Mouse (Mus musculus) lung, adult 2 months (tissue): ENCODE results near the gene Txnip. TPM values are rescaled to one million over a fixed set of nuclear protein-coding genes. Genes with fewer than 3 reads are reported as not detected.

Source experiments
- DNase-seq: peaks from one replicate; pipeline ENCODE4 v3.0.0; 2022
- H3K4me1 ChIP-seq: fragments of 200-500 bp; 2 replicates; pipeline ENCODE4 v1.6.1; 2011; ENCODE audit warnings: low read length; ENCODE audit not compliant: control insufficient read depth, insufficient read depth
- H3K4me3 ChIP-seq: fragments of 200-500 bp; replicated peaks from 2 replicates; pipeline ENCODE3; 2011; ENCODE audit warnings: low read depth, mild to moderate bottlenecking, control low read depth, low read length; ENCODE audit errors: extremely low read depth
- CTCF ChIP-seq: fragments of 200-500 bp; IDR thresholded peaks from 2 replicates; pipeline ENCODE4 v1.5.1; 2011; ENCODE audit warnings: mild to moderate bottlenecking, low read length, control low read depth; ENCODE audit not compliant: insufficient read depth
- POLR2A ChIP-seq: fragments of 200-500 bp; IDR thresholded peaks from 2 replicates; pipeline ENCODE4 v1.6.1; 2011; ENCODE audit warnings: low read depth, mild to moderate bottlenecking, control low read depth, low read length, borderline replicate concordance; ENCODE audit errors: extremely low read depth
- WGBS: fragments of 180-500 bp; shearing (Covaris S2); methylation state at CpG from one replicate; pipeline ENCODE4 v1.1.7; 2018; 5-methylcytosine and 5-hydroxymethylcytosine counted together
- polyA plus RNA-seq: library from polyadenylated mRNA; depleted of rRNA; stranded (reverse); fragments of >200 nt; gene quantifications from 2 replicates; pipeline ENCODE4 v1.2.3, GENCODE M21; 2012

Txnip gene
- polyA plus RNA-seq, 1 experiment: 806 TPM

DNA sequence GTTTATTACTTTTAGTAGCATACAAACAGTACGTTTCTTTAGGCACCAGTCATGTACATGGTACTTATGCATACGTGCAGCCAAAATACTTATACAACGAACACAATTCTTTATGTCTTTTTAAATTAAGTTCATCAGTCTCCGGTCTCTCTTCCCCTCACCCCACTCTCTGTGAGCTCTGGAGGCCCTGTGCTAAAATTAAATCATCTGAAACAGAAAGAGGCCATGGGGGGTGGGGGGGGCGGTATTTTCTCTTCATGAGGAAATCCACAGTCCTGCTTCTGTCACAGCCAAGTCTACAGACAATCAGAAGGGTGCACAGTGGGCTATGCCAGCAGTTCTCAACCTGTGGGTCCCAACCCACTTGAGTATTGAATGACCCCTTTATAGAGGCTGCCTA is 8.4 kb upstream of the Txnip start:
- Histone ChIP-seq H3K4me1 (peaks cover 15% of the 10 kb centered on the region), H3K4me3 (no peak overlapping the region)
- 81% methylated on average over 5 of the region's 5 CpGs for WGBS
- no peak for DNase-seq
- TF ChIP-seq CTCF: no peak
- TF ChIP-seq POLR2A: no peak

DNA sequence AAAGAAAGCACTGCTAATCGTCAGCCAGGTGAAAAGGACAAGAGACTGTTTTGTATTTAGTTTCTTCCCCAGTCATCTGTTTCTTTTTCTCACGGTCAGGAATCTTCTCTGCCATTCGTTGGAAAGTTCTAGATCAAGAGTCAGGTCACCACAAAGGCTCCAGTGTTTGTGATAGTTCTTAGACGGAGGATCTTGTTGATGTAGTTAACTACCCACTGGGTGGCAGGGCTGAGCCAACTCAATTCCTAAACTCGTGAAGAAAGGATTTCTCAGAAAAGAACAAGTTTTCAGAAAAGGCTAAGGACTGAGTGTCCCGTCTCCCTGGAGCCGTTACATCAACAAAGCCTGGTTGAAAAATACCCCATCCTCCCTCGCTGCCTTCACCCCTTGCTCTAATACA is 6.6 kb upstream of the Txnip start:
- Histone ChIP-seq H3K4me1 (peaks cover 20% of the 10 kb centered on the region), H3K4me3 (no peak overlapping the region)
- peak; percentile 62 for DNase-seq
- WGBS: 3% methylated on average over 8 of the region's 8 CpGs
- TF ChIP-seq POLR2A (no peak), CTCF (peak; percentile 45)

DNA sequence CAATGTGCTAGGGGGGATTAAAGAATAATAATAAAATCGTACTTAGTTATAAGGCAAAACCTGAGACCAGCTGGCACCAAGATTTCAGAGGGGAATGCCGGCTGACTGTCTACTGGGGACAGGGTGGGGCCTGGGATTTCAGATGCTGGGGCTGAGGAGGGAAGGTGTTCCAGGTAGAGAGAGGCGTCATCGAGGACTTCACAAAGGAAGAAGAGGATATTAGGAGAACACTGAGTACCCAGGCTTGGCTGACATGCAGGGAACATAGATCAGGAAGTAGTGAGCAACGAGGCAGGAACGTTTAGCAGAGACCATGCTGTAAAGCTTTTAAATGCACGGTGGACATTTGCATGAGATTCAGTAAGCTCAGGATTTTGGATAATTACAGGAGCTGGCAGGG is 5.9 kb upstream of the Txnip start:
- H3K4me3 ChIP-seq: no peak overlapping the region
- TF ChIP-seq CTCF: no peak
- TF ChIP-seq POLR2A: no peak
- H3K4me1 ChIP-seq: peaks cover 20% of the 10 kb centered on the region
- WGBS: 27% methylated on average over 7 of the region's 7 CpGs
- no peak for DNase-seq

DNA sequence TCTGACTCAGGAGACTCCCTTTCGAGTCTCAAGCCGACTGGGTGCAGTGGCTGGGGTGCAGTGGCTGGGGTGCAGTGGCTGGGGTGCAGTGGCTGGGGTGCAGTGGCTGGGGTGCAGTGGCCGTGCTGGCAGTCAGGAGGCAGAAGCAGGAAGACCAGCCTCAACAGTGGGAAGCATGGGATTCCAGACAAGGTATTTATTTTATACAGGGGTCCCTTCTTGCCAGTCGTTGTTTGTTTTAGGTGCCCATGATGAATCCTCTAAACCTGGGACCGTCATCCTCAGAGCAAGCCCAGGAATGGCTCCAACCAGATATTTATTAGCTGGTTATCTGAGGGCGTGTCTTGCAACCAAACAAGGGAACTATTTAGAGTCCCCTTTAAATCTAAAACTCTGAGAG is 4.2 kb upstream of the Txnip start:
- peaks cover 20% of the 10 kb centered on the region for H3K4me1 ChIP-seq
- no peak for DNase-seq
- no peak overlapping the region for H3K4me3 ChIP-seq
- TF ChIP-seq CTCF: no peak
- WGBS: 64% methylated on average over 6 of the region's 6 CpGs

DNA sequence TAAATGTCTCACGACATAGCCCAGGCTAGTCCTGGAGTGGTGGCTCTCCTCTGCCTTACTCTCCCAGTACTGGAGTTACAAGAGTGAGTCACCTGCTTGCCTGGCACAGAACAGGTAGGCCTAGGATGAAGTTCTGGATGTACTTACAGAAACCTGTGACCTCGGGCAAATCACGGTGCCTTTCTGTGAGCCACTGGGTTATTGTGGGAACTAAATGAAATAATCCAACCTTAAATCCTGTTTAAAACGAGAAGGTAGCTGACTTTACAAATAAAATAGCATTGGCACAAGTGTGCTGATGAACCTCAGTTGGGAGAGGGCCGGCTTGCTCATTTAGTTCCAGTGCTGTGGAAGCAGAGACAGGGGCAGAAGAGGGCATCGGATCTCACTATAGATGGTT is 3.5 kb upstream of the Txnip start:
- WGBS: 65% methylated on average over 6 of the region's 6 CpGs
- TF ChIP-seq POLR2A (no peak), CTCF (no peak)

DNA sequence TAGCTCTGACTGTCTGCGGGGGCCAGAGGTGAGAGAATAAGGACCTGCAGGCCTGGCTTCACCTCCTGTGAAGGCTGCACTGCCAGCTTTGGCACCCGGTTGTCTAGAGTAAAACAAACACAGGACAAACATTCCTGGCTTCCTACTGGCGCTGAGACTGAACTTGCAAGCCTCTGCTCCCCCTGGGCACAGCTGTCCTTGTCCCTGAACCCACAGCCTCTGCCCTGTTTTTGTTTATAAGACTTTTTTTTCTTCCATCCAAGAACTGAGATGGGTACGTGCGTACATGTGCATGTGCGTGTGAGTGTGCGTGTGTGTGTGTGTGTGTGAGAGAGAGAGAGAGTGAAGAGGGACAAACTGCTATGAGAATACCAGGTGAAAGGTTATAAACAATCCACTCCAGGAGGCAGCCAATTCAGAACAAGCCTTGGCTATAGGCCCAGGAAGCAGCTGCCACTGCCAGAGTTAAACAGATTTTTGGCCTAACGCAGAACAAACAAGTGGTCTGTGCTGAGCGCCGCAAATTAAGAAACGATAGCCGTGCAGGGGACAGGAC is 2.6 kb upstream of the Txnip start:
- peak; percentile 40; the same call in 1 of the 2 replicates for TF ChIP-seq POLR2A
- TF ChIP-seq CTCF: no peak
- Histone ChIP-seq H3K4me3 (no peak overlapping the region), H3K4me1 (peaks cover 20% of the 10 kb centered on the region)
- 8% methylated on average over 12 of the region's 12 CpGs for WGBS
- peak; percentile 83 for DNase-seq

More for the DNA sequence above, 3.5 kb upstream of the Txnip start:
- peaks cover 20% of the 10 kb centered on the region for H3K4me1 ChIP-seq
- no peak for DNase-seq
- H3K4me3 ChIP-seq: no peak overlapping the region

DNA sequence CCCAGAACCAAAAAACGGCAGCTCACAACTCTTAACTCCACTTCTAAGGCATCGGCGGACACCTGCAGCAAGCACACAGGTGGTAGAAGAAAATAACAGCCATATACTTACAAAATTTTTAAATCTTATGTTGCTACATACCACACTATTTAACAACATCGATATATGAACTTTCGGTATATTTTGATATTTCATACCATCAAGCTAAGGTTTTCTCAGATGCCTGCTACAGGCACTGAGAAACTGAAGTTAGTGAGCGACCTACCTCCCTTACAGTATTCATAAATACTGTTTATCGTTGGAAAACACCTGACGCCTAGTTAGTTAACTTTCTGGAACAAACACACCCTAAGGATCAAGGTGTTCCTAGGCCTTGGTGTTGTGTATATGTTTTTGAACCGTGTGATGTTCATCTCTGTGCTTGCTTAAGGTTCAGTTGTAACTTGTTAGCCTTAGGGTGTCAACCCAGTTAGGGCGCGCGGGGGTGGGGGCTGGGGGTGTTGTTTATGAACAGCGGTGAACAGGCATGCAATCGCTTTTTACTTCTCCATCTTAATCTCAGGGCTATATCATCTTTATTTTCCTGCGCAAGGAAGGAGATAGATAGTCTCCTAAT is 1.6 kb upstream of the Txnip start:
- H3K4me1 ChIP-seq: peaks cover 20% of the 10 kb centered on the region
- WGBS: 45% methylated on average over 15 of the region's 15 CpGs
- no peak for DNase-seq
- H3K4me3 ChIP-seq: peak overlapping the region; percentile 19
- TF ChIP-seq POLR2A: no peak
- no peak for TF ChIP-seq CTCF

DNA sequence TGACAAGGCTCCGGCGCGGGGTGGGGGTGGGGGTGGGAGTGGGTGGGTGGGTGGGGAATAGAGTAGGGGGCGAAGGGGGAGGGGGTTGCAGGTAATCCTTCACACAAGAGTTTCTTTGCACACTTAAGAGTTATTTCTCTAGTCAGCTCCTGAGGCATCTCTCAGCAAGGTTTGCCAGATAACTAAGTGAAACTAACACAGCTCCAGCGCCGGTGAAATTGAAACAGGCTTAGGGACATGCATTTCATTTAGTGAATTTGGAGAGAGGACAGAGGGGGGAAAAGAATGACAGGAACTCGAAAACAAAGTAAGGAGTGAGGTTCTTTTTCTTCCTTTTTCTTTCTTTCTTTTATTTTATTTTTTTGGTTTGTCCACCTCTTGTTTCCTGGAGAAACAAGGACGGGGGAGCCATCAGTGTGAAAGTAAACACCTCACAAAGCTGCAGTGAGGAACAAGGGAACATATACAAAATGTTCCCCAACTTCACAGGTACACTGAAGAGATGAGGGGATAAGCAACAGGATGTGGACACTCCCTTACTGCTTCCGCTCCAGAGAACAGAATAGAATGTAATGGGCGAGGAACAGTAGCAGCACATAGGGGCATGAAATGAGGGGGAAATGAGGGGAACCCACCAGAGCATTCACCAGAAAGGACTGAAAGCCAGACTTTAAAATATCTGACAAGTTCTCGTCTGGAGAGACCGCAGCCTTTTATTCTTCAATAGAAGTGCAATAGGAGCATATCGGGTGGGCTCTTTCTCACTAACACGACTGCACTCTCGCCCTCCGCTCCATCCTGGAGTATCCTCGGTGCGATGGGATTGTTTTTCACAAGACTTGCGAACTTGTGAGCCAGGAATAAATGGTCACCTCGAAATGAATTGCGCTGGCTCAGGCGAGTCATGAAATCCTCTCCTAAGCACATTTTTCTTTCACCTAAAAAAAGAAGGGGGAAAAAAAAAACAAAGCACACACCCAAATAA is 814 bp upstream of the Txnip start:
- Histone ChIP-seq H3K4me1 (peaks cover 17% of the 10 kb centered on the region), H3K4me3 (peak overlapping the region; percentile 84)
- WGBS: under 1% methylated on average over 22 of the region's 22 CpGs
- no peak for TF ChIP-seq CTCF
- peak; percentile 45; the same call in 1 of the 2 replicates for TF ChIP-seq POLR2A
- no peak for DNase-seq

DNA sequence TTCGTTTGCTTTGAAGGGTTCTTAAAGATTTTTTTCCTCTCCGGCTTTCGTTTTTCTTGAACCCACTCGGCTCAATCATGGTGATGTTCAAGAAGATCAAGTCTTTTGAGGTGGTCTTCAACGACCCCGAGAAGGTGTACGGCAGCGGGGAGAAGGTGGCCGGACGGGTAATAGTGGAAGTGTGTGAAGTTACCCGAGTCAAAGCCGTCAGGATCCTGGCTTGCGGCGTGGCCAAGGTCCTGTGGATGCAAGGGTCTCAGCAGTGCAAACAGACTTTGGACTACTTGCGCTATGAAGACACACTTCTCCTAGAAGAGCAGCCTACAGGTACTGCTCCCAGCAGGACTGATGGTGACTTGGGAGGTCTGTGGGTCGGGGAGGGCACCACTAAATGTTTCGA is 402 bp downstream of the Txnip start:
- WGBS: 0% methylated on average over 17 of the region's 17 CpGs
- TF ChIP-seq CTCF: no peak
- peak; percentile 96 for TF ChIP-seq POLR2A
- peaks cover 17% of the 10 kb centered on the region for H3K4me1 ChIP-seq
- H3K4me3 ChIP-seq: peak overlapping the region; percentile 94
- DNase-seq: peak; percentile 65

DNA sequence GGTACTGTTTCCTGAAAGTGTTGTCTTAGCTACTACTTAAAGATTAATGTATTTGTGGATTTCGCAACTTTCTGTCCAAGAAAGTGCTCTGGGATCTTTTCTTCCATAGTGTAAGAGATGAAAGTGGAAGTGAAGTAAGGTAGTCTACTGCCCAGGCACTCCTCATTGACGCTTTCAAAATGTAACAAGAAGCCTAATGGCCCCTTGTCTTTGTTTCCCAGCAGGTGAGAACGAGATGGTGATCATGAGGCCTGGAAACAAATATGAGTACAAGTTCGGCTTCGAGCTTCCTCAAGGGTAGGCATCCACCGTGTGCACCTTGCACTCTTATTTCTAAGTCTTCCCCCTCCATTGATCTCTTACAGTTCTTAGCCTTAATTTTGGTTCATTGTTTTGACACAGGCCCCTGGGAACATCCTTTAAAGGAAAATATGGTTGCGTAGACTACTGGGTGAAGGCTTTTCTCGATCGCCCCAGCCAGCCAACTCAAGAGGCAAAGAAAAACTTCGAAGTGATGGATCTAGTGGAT is 975 bp downstream of the Txnip start:
- DNase-seq: no peak
- TF ChIP-seq CTCF (no peak), POLR2A (peak; percentile 50; the same call in 1 of the 2 replicates)
- peak overlapping the region; percentile 94 for H3K4me3 ChIP-seq
- WGBS: 1% methylated on average over 10 of the region's 10 CpGs
- H3K4me1 ChIP-seq: peaks cover 20% of the 10 kb centered on the region
